In genomic region chr15:7888617-7889361, GRCm38 (mm10) we compare ENCODE assay signal across 15 mouse cellular contexts.
"Had no signal": no experiment of that assay in that cellular context is flagged by ENCODE, and none has a peak within 500 bp of the region (broad histone marks: within the 10 kb centered on the region; RNA-seq: fewer than 3 reads in every experiment).

No protein-coding gene starts in this region.

- H3K9ac ChIP-seq: liver, embryonic 15.5 days; neural tube, embryonic 15.5 days had no signal

- H3K36me3 ChIP-seq: liver, embryonic 15.5 days; neural tube, embryonic 15.5 days had no signal

- H3K27ac ChIP-seq: left cerebral cortex, adult 2 months; limb, embryonic 10.5 days; liver, embryonic 15.5 days; neural tube, embryonic 15.5 days had no signal

- H3K9me3 ChIP-seq: limb, embryonic 10.5 days; liver, embryonic 15.5 days; neural tube, embryonic 15.5 days had no signal

- H3K4me3 ChIP-seq: left cerebral cortex, adult 2 months; limb, embryonic 10.5 days; liver, embryonic 15.5 days; myocyte; neural tube, embryonic 15.5 days had no signal

- DNase-seq: kidney, postnatal 14 days; lung, adult 2 months; lung, postnatal 36 days; right cerebral cortex, adult 18-20 months; right cerebral cortex, postnatal 25 days; thymus, postnatal 4 days had no signal

- H3K4me1 ChIP-seq: liver, embryonic 15.5 days; neural tube, embryonic 15.5 days had no signal

- H3K4me2 ChIP-seq: liver, embryonic 11.5 days; liver, embryonic 15.5 days; neural tube, embryonic 15.5 days had no signal

- ATAC-seq: inflammation-experienced regulatory T-cells, adult 6 months; intestine, postnatal 0 days; lung, postnatal 0 days had no signal

- H3K27me3 ChIP-seq: liver, embryonic 15.5 days; neural tube, embryonic 15.5 days had no signal
